Mouse (Mus musculus): Measurements from ENCODE around the gene Icam1. TPM values are rescaled to one million over a fixed set of nuclear protein-coding genes. Genes with fewer than 3 reads are reported as not detected.

The Icam1 gene
- 10.6 and 11.9 TPM in 2 replicates for polyA plus RNA-seq (2015; fragmentation: Nextera tagmentation; extraction: Ambion mirVana)

DNA sequence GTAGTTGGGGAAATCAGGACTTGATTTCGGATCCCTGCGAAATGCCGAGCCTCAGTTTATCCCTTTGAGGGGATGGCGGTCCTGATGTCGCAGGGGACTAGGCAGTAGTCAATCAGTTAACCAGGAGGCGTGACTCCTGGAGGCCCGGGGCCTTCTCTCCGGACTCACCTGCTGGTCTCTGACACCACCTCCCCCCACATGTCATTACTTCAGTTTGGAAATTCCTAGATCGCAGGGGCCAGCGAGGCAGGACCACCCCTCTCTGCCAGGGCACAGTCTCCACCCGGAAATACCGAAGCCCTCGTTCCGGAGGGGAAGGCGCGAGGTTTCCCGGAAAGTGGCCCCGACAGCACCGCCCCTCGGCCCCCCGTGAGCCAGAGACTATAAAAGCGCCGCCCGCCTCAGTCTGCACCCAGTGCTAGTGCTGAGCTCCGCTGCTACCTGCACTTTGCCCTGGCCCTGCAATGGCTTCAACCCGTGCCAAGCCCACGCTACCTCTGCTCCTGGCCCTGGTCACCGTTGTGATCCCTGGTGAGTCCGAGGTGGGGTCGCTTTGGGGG is at the start of gene Icam1:
Gene Icam1 (plus strand): TSS at position 415 of the 560 bp plus-strand sequence.
- Histone ChIP-seq H3K27ac (ENCODE audit: low read length) (peak within 1 kb of the TSS; percentile 33), H3K9ac (ENCODE audit: low read depth, low read length) (peak within 1 kb of the TSS; percentile 35), H3K4me1 (ENCODE audit: control insufficient read depth, low read depth, low read length) (peaks cover 27% of the 10 kb centered on the region), H3K4me2 (ENCODE audit: low read depth, low read length) (peak within 1 kb of the TSS; percentile 67), H3K27me3 (ENCODE audit: control insufficient read depth, insufficient read depth, low read depth, low read length) (peaks cover 41% of the 10 kb centered on the region), H3K36me3 (ENCODE audit: control insufficient read depth, insufficient read depth) (no peaks in the 10 kb centered on the region), H3K4me3 (ENCODE audit: low read depth, low read length) (peak within 1 kb of the TSS; percentile 58), H3K9me3 (replicated peaks; ENCODE audit: control insufficient read depth, low read length) (no peaks in the 10 kb centered on the region)
- peak; percentile 80 for ATAC-seq (ENCODE audit: low read depth)
- WGBS (ENCODE audit: insufficient replicate concordance): under 1% methylated on average over 30 of the region's 30 CpGs

DNA sequence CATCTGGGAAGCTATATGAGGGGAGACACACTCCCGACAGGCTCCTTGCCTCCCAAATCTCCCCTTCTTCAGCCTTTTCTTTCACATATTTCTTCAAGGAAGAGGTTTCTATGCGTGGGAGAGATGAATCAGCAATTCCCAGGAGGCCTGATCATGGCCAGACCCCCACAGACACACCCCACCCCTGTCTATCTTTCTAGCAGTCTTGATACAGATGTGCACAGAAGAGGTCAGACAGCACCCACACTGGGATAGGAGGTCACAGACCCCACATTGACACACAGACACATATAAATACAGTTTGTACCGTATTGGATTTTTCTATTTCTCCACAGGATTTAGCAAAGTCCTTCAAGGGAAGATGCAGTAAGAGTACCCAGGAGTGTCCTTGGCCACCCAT is 49.8 kb upstream of the Icam1 start:
- peaks cover 9% of the 10 kb centered on the region for H3K4me1 ChIP-seq (ENCODE audit: control insufficient read depth, low read depth, low read length)
- no peak overlapping the region for H3K4me2 ChIP-seq (ENCODE audit: low read depth, low read length)
- H3K9ac ChIP-seq (ENCODE audit: low read depth, low read length): no peak overlapping the region
- 47% methylated on average over 3 of the region's 3 CpGs for WGBS (ENCODE audit: insufficient replicate concordance)
- no peaks in the 10 kb centered on the region for H3K27me3 ChIP-seq (ENCODE audit: control insufficient read depth, insufficient read depth, low read depth, low read length)
- H3K36me3 ChIP-seq (ENCODE audit: control insufficient read depth, insufficient read depth): no peaks in the 10 kb centered on the region
- H3K4me3 ChIP-seq (ENCODE audit: low read depth, low read length): no peak overlapping the region
- no peak for ATAC-seq (ENCODE audit: low read depth)
- H3K9me3 ChIP-seq (replicated peaks; ENCODE audit: control insufficient read depth, low read length): no peaks in the 10 kb centered on the region
- no peak overlapping the region for H3K27ac ChIP-seq (ENCODE audit: low read length)

DNA sequence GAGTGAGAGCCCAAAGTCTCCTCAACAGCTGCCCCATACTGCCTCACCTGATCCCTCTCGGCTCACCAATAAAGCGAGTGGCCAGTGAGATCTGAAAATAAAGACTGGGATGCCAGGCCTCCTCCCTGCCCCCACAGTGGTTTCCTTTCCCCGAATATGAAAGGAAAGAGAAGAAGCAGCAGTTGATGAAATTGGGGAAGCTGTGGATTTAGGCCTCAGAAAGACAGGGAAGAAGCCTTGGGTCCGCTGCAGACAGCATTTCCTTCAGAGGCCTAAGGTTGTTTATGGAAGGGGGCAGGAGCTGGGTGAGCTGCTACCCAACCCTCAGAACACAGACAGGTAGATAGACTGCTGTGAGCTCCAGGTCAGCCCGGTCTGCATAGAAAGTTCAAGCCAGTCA is 49.0 kb upstream of the Icam1 start:
- no peak overlapping the region for H3K4me2 ChIP-seq (ENCODE audit: low read depth, low read length)
- no peaks in the 10 kb centered on the region for H3K27me3 ChIP-seq (ENCODE audit: control insufficient read depth, insufficient read depth, low read depth, low read length)
- peaks cover 9% of the 10 kb centered on the region for H3K4me1 ChIP-seq (ENCODE audit: control insufficient read depth, low read depth, low read length)
- WGBS (ENCODE audit: insufficient replicate concordance): 41% methylated on average over 5 of the region's 5 CpGs
- no peak overlapping the region for H3K9ac ChIP-seq (ENCODE audit: low read depth, low read length)
- no peaks in the 10 kb centered on the region for H3K36me3 ChIP-seq (ENCODE audit: control insufficient read depth, insufficient read depth)
- no peak overlapping the region for H3K4me3 ChIP-seq (ENCODE audit: low read depth, low read length)
- no peaks in the 10 kb centered on the region for H3K9me3 ChIP-seq (replicated peaks; ENCODE audit: control insufficient read depth, low read length)
- no peak for ATAC-seq (ENCODE audit: low read depth)
- no peak overlapping the region; the same call in 1 of the 2 replicates for H3K27ac ChIP-seq (ENCODE audit: low read length)

DNA sequence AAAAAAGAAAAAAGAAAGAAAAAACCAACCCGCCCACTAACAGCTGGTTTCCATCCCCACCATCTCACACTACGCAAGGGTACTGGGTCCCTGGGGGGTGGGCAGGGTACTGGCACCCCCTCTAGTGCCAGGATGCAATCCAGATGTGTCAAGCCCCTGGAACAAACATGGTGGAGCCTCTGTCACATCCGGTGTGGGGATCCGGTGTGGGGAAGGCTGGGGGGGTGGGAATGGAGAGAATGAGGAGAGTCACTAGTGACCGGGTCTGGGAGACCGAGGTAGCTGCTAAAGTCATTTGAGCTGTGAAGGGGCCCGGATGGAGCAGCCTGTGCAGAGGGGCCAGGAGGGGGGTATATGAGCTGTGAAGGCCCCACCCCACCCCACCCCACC is 44.0 kb upstream of the Icam1 start:
- H3K27ac ChIP-seq (ENCODE audit: low read length): no peak overlapping the region
- peaks cover 11% of the 10 kb centered on the region for H3K4me1 ChIP-seq (ENCODE audit: control insufficient read depth, low read depth, low read length)
- H3K9me3 ChIP-seq (replicated peaks; ENCODE audit: control insufficient read depth, low read length): no peaks in the 10 kb centered on the region
- no peak for ATAC-seq (ENCODE audit: low read depth)
- WGBS (ENCODE audit: insufficient replicate concordance): 73% methylated on average over 7 of the region's 7 CpGs
- no peak overlapping the region for H3K4me3 ChIP-seq (ENCODE audit: low read depth, low read length)
- no peaks in the 10 kb centered on the region; the same call in 1 of the 2 replicates for H3K27me3 ChIP-seq (ENCODE audit: control insufficient read depth, insufficient read depth, low read depth, low read length)
- H3K4me2 ChIP-seq (ENCODE audit: low read depth, low read length): no peak overlapping the region
- H3K9ac ChIP-seq (ENCODE audit: low read depth, low read length): no peak overlapping the region
- H3K36me3 ChIP-seq (ENCODE audit: control insufficient read depth, insufficient read depth): no peaks in the 10 kb centered on the region

DNA sequence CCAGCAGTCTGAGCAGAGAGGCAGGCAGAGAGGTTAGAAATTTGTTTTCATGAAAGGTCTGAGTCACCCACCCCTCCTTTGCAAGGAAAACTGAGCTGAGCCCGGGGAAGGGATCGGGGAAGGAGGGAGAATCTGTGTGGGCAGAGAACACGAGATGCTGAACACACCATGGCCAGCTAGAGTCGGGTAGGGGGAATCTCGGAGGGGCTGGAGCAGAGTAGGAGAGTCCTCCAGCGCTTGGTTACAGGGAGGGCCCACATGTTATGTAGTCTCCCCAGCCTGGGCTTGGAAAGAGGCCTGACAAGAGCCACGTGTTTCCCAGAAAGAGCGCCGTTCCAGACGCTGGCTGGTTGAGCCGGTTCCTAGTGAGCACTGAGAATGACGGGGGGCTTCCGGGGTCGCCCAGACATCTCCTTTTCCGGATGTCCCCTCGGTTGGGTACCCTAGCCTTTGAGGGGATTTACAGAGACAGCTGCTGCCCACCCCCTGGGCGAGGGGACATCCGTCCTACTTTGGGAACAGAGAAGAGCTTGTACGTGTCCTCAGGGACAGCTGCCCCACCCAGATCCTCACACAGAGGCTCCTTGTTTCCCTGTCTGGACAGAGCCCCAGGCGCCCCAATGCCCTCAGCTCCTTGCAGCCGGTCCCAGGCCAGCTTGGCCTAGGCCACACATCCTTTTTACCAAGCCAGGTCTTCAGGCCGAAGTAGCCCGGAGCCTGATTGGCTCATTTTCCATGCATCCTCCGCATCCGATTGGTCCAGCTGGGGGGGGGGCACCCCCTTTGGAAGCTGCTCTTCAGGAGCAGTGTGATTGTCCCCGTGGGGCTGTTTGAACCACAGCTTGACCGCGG is 43.4 kb upstream of the Icam1 start:
- Histone ChIP-seq H3K4me2 (ENCODE audit: low read depth, low read length) (no peak overlapping the region), H3K27me3 (ENCODE audit: control insufficient read depth, insufficient read depth, low read depth, low read length) (no peaks in the 10 kb centered on the region; the same call in 1 of the 2 replicates), H3K36me3 (ENCODE audit: control insufficient read depth, insufficient read depth) (no peaks in the 10 kb centered on the region), H3K9ac (ENCODE audit: low read depth, low read length) (no peak overlapping the region), H3K4me1 (ENCODE audit: control insufficient read depth, low read depth, low read length) (peaks cover 15% of the 10 kb centered on the region), H3K4me3 (ENCODE audit: low read depth, low read length) (no peak overlapping the region), H3K27ac (ENCODE audit: low read length) (no peak overlapping the region), H3K9me3 (replicated peaks; ENCODE audit: control insufficient read depth, low read length) (no peaks in the 10 kb centered on the region)
- no peak for ATAC-seq (ENCODE audit: low read depth)
- WGBS (ENCODE audit: insufficient replicate concordance): 67% methylated on average over 28 of the region's 28 CpGs

DNA sequence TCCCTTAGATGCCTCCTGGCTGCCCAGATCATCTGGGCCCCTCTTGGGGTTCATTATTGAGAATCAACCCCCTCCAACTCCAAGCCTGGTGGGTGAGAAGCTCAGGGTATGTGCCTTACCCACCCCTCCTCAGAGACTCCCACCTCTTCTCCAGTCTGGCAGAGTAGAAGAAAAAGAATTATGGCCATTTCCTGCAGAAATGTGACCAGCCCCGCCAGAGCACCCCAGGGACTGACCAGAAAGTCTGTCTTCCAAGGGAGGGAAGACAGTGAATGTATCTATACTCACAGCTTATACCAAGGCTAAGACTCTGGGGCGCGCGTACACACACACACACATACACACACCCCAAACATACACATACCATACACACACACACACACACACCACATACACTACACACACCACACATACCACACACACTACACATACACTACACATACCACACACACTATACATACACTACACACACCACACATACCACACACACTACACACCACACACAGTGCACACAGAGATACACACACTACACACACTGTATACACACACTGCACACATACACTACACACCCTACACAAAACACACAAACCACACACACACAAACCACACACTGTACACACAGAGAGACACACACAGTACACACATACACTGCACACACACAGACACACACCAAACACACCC is 42.6 kb upstream of the Icam1 start:
- H3K4me1 ChIP-seq (ENCODE audit: control insufficient read depth, low read depth, low read length): peaks cover 15% of the 10 kb centered on the region
- WGBS (ENCODE audit: insufficient replicate concordance): 76% methylated on average over 4 of the region's 4 CpGs
- no peak overlapping the region for H3K9ac ChIP-seq (ENCODE audit: low read depth, low read length)

DNA sequence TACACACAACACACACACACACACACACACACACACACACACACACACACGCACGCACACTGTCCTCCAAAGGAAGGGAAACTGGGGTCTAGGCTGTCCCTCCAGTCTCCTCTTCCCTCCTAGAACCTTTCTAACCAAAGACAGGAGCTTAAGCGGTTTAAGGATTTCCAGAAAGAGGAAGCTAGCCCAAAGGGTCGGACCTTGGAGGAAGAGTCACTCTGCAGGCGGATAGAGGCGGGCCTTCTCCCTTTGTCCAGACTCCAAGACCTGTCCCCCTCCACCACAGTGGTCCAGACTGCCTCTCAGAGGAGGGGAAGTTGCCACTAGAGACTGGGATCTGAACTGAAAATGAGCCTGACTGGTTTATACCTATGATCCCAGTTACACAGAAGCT is 42.1 kb upstream of the Icam1 start:
- H3K4me2 ChIP-seq (ENCODE audit: low read depth, low read length): no peak overlapping the region
- H3K36me3 ChIP-seq (ENCODE audit: control insufficient read depth, insufficient read depth): no peaks in the 10 kb centered on the region
- H3K4me3 ChIP-seq (ENCODE audit: low read depth, low read length): no peak overlapping the region
- H3K4me1 ChIP-seq (ENCODE audit: control insufficient read depth, low read depth, low read length): peaks cover 17% of the 10 kb centered on the region
- peak overlapping the region; percentile 25; the same call in 1 of the 2 replicates for H3K27ac ChIP-seq (ENCODE audit: low read length)
- 35% methylated on average over 4 of the region's 6 CpGs for WGBS (ENCODE audit: insufficient replicate concordance)
- H3K9ac ChIP-seq (ENCODE audit: low read depth, low read length): no peak overlapping the region
- H3K9me3 ChIP-seq (replicated peaks; ENCODE audit: control insufficient read depth, low read length): no peaks in the 10 kb centered on the region
- ATAC-seq (ENCODE audit: low read depth): no peak
- H3K27me3 ChIP-seq (ENCODE audit: control insufficient read depth, insufficient read depth, low read depth, low read length): no peaks in the 10 kb centered on the region; the same call in 1 of the 2 replicates

More for the DNA sequence above, 42.6 kb upstream of the Icam1 start:
- H3K27me3 ChIP-seq (ENCODE audit: control insufficient read depth, insufficient read depth, low read depth, low read length): no peaks in the 10 kb centered on the region; the same call in 1 of the 2 replicates
- H3K36me3 ChIP-seq (ENCODE audit: control insufficient read depth, insufficient read depth): no peaks in the 10 kb centered on the region
- no peaks in the 10 kb centered on the region for H3K9me3 ChIP-seq (replicated peaks; ENCODE audit: control insufficient read depth, low read length)
- ATAC-seq (ENCODE audit: low read depth): no peak
- no peak overlapping the region for H3K4me3 ChIP-seq (ENCODE audit: low read depth, low read length)
- H3K27ac ChIP-seq (ENCODE audit: low read length): no peak overlapping the region
- no peak overlapping the region for H3K4me2 ChIP-seq (ENCODE audit: low read depth, low read length)

DNA sequence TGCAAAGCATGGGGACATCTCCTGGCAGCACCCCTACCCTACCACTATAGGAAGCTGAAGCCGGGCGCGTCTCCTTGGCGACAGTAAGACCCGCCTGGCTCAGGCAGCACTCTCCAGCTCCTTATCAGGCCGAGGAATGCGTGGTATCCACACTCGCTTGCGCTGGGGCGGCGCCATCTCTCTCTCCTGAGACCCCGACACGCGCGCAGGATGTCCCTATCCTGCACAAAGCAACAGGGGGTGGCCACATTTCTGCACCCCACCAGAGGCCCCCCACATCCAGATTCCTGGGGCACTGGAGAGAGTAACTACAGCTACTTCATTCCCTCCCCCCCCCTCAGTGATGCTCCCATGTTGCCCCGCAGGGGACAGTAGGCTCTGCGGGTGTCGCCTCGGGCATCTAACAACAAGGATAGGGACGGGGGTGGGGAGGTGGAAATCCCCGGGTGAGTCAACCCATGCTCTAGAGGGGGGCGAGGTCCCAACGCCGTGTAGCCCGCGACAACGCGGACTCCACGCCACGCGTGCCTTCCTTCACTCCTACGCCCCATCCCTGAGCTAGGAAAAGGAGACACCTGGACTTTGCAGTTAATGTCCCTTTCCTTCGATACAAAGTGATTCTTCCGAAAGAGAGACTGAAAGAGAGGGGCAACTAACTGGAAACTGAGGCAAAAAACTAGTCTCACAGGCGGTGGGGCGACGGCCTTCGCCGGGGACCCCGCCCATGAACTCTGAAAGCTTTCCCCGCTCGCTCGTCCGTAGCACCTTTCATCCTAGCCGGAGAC is 40.2 kb upstream of the Icam1 start:
- H3K9me3 ChIP-seq (replicated peaks; ENCODE audit: control insufficient read depth, low read length): no peaks in the 10 kb centered on the region
- H3K36me3 ChIP-seq (ENCODE audit: control insufficient read depth, insufficient read depth): no peaks in the 10 kb centered on the region
- peaks cover 17% of the 10 kb centered on the region for H3K4me1 ChIP-seq (ENCODE audit: control insufficient read depth, low read depth, low read length)
- under 1% methylated on average over 45 of the region's 45 CpGs for WGBS (ENCODE audit: insufficient replicate concordance)
- no peak; the same call in 1 of the 2 replicates for ATAC-seq (ENCODE audit: low read depth)
- no peaks in the 10 kb centered on the region; the same call in 1 of the 2 replicates for H3K27me3 ChIP-seq (ENCODE audit: control insufficient read depth, insufficient read depth, low read depth, low read length)
- H3K9ac ChIP-seq (ENCODE audit: low read depth, low read length): peak overlapping the region; percentile 72
- peak overlapping the region; percentile 78 for H3K4me3 ChIP-seq (ENCODE audit: low read depth, low read length)
- peak overlapping the region; percentile 92 for H3K4me2 ChIP-seq (ENCODE audit: low read depth, low read length)
- peak overlapping the region; percentile 79; the same call in 1 of the 2 replicates for H3K27ac ChIP-seq (ENCODE audit: low read length)

Data from liver, embryonic 16.5 days (tissue).